Mouse (Mus musculus): ENCODE measurements at regions not wholly inside any gene's neighbourhood (a gene's known extent, or its start where the extent isn't known, plus 50 kb on each side); places are given as distances from the start of the nearest gene placed in this dataset.
A peak's percentile ranks its signal among the peaks of the same experiment; 100 is the strongest.

GRCm38 (mm10) chr3:9373896-9374295 lies 236.0 kb downstream of the Zfp704 start:
- DNase-seq (ENCODE audit: low spot score) = no peak

- DNase-seq (ENCODE audit: low spot score) = no peak
Observed at GRCm38 (mm10) chr3:9370096-9370495, 239.8 kb downstream of the Zfp704 start.

GRCm38 (mm10) chr3:9365791-9366190 lies 244.1 kb downstream of the Zfp704 start:
- no peak for DNase-seq (ENCODE audit: low spot score)

DNA sequence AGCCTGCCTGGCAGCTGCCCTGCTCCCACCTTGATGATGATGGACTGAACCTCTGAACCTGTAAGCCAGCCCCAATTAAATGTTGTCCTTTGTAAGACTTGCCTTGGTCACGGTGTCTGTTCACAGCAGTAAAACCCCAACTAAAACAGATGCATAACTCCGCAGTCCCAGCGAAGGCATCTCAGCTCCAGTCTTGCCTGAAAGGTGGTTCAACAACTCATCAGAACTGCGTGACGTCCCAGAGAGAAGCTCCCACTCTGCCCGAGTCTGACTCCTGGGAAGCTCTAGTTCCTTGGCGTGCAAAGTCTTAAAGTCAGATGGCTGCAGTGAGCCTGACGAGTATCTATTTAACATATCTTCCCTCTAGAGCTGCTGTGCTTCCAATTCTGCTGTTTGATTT lies 250.7 kb downstream of the Zfp704 start:
- no peak for DNase-seq (ENCODE audit: low spot score)

DNA sequence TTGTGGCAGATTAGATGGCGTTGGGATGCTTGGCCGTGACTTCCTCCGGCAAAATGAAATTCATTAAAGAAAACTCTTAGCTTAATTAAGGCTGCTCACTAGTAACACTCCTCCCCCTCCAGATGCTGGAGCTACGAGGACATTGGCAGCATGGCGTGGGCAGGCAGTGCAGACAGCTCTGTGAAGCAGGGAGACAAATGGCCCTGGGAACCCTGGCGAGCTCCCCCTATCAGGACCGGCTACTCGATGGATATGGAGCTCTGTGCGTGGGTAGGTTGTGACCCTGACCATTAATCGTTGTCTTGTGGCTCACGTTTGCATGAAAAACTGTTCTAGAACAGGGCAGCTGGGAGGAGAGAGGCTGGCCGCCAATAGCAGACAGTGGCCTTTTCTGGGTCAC lies 251.8 kb downstream of the Zfp704 start:
- DNase-seq (ENCODE audit: low spot score) = no peak

DNA sequence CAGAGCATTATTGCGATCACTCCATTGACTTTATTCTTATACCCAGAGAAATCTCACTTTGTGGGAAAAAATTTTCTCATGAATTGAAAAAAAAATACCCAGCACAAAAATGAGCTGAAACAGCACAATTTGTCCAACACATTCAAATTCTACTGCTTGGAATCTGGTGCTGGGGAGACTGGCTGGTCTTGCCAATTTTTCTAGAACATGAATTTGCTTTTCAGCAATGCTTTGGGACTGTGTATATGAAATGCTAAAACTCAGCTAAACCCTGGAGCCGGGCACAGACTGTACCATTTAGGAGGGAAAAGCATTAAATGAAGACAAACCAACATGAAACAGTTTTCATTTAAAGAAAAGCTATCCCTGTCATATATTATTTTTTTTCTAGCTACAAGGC lies 252.2 kb downstream of the Zfp704 start:
- no peak for DNase-seq (ENCODE audit: low spot score)

GRCm38 (mm10) chr3:9355875-9356274 lies 254.0 kb downstream of the Zfp704 start:
- no peak for DNase-seq (ENCODE audit: low spot score)

- no peak for DNase-seq (ENCODE audit: low spot score)
Observed at GRCm38 (mm10) chr3:9354756-9355155, 255.1 kb downstream of the Zfp704 start.

DNA sequence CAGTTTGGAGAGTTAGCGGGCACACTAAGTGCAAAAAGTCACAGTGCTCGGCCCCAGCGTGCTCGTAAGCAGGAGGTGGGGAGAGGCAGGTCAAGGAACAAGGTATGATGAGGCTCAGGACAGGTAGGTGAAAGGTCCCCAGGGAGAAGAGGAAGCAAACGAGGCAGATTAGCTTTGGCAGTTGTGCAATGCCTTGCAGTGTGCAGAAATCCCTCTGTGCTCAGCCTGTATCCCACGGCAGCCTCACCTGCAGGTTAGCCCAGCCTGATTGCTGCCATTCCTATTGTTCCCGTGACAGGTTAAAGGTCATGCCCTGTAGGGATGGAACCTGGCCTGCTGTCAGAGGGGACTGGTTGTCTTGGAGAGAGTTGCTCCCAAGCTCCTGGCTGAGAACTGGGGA lies 257.6 kb downstream of the Zfp704 start:
- DNase-seq (ENCODE audit: low spot score) = no peak

DNA sequence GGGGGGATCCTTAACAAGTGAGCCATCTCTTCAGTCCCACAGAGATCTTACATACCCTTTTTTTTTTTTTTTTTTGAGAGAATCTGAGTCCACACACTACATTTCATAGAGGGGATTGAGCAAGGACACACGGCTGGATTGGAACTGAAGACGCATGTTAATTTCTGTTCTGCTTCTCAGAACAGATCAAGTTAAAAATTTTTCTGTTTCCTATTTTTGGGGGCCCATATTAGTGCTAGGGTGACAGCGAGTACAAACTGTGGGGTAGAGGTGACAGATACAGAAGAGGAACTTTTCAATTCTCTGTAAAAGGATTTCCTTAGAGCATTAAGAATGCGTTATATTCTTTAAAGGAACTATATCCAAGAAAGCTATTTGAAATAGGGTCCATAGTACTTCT lies 260.1 kb downstream of the Zfp704 start:
- no peak for DNase-seq (ENCODE audit: low spot score)

DNA sequence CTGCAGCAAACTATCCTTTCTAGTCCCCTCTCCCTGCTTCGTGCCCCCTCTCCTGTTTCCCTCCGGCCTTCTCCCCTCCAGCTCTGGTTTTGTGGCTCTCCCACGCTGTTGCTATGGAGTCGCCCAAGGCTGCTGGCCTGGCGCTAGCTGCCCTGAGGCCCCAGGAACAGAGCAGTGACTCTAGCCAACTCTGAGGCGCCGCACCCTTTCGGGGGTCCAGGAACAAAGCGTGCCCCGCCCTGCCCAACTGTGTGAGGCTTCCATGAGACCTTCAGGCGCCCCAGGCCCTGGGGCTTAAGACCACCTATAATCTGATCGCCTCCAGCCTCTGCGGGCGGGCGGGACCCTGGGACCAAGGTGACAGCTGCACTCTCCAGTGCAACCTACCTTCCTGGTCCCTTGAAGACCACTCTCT lies 262.4 kb downstream of the Zfp704 start:
- DNase-seq (ENCODE audit: low spot score) = peak; percentile 71

DNA sequence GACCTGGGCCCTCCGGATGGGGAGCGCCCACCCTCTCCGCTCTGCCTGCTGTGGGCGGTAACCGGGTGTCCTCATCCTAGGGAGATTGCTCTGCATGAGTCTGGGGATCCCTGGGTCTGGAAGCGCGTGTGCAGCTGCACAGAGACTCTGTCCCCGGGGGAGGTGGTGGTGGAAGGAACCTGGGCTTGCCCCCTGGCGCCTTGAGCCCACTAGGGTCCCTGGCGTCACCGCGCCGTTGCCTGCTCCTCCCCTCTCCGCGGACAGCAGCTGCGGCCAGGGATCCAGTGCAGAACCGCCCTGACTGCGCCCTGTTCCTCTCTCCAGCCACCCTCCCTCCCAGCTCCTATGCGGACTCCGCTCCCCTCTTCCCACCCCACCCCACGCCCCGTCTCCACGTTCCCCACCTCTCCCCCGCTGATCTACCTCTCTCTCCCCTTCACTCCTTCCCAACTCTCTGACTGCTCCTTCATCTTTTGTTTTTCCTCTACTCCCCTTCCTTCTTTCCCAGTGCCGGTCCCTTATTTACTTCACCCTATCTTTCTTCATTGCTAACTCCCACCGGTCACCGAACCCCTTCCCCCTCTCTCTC lies 262.9 kb downstream of the Zfp704 start:
- peak; percentile 32 for DNase-seq (ENCODE audit: low spot score)

GRCm38 (mm10) chr3:9346356-9346755 lies 263.5 kb downstream of the Zfp704 start:
- no peak for DNase-seq (ENCODE audit: low spot score)

GRCm38 (mm10) chr3:9345885-9346284 lies 264.0 kb downstream of the Zfp704 start:
- no peak for DNase-seq (ENCODE audit: low spot score)

GRCm38 (mm10) chr3:9343586-9343985 lies 266.3 kb downstream of the Zfp704 start:
- DNase-seq (ENCODE audit: low spot score) = no peak

DNA sequence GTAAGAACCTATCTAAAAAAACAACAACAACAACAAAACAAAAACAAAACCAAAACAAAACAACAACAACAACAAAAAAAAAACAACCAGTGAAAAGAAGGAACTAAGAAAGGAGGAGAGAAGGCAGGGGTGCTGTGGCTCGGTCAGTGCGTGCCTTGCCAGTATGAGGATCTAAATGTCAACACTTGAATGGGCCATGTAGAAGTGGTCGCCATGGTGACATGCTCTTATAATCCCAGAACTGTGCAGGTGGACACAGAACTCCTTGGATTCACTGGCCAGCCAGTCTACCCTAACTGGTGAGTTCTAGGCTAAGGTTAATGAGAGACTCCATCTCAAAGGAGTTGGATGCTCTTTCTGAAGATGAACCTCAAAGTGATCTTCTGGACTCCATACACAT lies 267.7 kb downstream of the Zfp704 start:
- no peak for DNase-seq (ENCODE audit: low spot score)

DNA sequence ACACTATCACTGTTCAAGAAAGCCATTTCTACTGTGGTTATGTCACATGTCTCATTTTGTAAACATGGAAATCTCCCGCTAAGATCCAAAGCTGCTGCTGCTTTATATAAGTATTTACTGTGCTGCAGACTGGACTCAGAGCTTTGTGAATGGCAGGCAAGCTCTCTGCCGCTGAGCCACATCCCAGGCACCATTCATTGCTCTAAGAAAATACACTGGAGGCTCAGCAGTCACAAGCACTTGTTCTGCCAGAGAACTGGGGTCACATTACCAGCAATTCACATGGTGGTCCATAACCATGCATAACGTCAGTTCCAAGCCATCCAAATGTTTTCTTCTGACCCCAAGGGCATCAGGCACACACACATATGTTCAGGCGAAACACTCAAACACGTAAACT lies 268.2 kb downstream of the Zfp704 start:
- DNase-seq (ENCODE audit: low spot score) = no peak

DNA sequence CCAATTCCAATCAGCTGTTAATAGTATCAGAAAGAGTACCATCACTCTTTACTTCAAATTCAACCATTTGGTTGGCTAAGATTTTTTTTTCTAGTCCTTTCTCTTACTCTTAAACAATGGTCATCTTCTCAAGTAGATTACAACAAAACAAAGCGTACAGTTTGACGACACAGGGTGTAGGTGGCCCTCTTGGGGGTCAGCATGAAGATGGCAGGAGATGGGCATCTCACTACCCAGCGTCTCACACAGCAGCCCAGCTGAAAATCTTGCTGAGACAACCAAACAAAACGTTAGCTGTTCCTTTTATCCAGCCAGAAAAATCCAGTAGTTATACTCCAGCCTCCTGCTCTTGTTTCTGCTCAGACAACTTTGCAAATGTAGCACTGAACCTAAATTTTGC lies 268.6 kb downstream of the Zfp704 start:
- DNase-seq (ENCODE audit: low spot score) = no peak

DNA sequence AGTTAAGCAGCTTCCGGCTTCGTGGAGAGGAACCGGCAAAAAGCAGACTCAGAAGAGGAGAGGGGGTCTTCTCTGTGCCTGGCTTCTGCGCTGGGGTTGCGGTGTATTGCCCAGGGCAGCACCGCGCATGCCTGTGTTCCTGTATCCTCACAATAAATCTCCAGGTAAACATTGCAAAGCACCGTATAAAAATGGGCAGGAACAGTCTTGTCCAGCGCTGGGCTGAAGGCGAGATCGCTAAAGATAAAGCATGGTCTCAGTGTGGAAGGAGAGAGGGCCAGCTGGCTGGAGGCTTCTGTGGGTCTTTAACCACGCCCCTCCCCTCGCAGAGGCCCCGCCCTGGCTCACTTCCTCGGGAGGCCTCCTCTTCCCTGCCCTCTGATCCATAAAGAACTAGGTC lies 269.1 kb downstream of the Zfp704 start:
- DNase-seq (ENCODE audit: low spot score) = peak; percentile 36

- DNase-seq (ENCODE audit: low spot score) = no peak
Observed at GRCm38 (mm10) chr3:9340344-9340743, 269.5 kb downstream of the Zfp704 start.

DNA sequence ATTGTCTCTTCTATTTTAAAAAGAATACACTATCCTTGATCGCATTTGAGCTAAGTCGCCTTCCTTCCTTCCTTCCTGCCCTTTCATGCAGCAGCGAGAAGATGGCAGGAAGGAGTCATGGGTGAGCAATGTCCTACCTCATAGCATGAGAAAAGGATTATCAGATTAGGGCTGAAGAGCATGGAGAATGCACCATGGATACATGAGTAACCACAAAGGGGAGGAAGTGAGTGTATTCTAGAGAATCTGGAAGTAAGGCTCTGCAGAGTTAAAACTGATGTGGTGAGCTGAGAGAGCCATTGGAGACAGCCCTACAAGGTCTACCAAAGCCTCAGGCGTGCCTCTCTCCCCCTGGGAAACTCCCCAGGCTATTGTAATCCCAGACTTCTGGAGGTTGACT lies 270.2 kb downstream of the Zfp704 start:
- no peak for DNase-seq (ENCODE audit: low spot score)

DNA sequence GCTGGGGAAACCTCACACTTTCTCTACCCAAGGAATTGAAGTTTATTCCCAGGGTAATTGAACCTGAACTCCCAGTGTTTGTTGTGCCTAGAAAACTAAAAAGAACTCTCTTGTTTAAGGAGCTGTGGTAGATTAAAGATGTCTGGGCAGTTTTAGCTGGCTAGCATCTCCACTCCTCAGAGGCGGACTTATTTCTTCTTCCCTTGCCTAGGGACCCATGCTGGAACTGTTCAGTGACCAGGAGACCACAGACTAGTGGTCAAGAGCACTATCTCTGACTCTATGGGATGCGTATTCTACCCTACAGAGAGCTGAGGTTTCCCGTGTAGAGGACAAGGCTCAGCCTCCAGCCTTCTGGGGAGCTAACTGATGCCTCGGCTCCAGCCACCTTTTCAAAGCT lies 274.3 kb downstream of the Zfp704 start:
- no peak for DNase-seq (ENCODE audit: low spot score)
